Mouse (Mus musculus): ENCODE data around the gene Pdlim7. TPM values are rescaled to one million over a fixed set of nuclear protein-coding genes. Genes with fewer than 3 reads are reported as not detected.

The Pdlim7 gene
- polyA plus RNA-seq, 1 experiment, result 80.5 TPM

DNA sequence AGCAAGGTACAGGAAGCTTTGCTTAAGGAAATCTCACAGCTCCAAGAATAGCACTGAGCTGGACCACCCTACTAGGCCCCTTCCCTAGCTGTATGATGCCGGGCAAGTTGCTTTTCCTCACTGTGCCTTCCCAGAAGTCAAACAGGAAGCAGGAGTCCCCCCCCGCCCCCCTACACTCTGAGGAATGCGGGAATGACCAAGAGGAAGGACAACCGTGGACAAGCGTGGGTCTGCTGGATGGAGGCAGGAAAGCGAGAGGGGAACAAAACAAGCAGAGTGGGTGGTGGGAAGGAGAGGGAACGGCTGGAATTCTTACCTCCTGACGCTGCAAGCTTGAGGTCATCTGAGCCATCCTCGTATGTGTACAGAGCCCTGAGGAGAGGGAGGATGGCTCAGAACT is 30.4 kb downstream of the Pdlim7 start:
- no peak overlapping the region for H3K4me3 ChIP-seq (replicated peaks; ENCODE audit: extremely low read depth, low read depth, low read length)
- TF ChIP-seq CTCF (IDR thresholded peaks at IDR 0.05; ENCODE audit: insufficient read depth, low read length), result no peak
- TF ChIP-seq POLR2A (IDR thresholded peaks at IDR 0.05; ENCODE audit: borderline replicate concordance, extremely low read depth, low read depth, low read length), result no peak
- H3K4me1 ChIP-seq (ENCODE audit: control insufficient read depth, insufficient read depth, low read length), result peaks cover 10% of the 10 kb centered on the region
- no peak for DNase-seq
- 34% methylated on average over 9 of the region's 9 CpGs for WGBS

DNA sequence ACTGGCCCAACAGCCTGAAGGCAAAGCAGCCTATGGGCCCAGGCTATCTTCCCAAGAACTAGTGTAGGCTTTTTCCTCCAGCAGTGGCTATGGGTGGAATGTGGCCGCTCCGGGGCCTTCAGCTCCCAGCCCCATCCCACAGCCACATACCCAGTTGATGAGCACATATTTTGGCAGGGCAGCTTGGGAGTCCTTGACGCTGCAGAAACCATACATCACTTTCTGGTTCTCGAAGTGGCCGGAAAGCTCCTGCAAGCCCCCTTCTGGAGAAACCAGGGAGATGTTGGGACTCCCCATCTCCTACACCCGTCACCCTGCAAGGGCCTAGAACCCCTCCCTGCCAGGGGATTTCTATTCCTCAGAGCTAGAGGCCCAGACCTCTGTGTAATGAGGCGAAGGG is 30.9 kb downstream of the Pdlim7 start:
- no peak for TF ChIP-seq CTCF (IDR thresholded peaks at IDR 0.05; ENCODE audit: insufficient read depth, low read length)
- no peak for TF ChIP-seq POLR2A (IDR thresholded peaks at IDR 0.05; ENCODE audit: borderline replicate concordance, extremely low read depth, low read depth, low read length)
- DNase-seq, result no peak

DNA sequence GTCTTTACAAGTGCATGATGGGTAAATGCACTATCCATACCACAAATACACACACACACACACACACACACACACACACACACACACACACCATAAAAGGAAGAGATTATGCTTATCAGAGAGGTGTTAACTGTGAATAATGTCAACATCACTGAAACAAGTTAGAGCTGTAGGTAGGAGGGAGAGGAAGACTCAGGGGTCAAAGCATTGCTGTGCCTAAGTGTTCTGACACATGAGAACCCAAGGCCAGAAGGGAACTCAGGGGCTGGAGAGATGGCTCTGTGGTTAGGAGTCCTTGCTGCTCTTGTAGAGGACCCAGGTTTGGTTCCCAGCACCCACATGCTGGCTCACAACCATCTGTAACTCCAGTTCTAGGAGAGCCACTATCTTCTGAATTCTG is 33.5 kb downstream of the Pdlim7 start:
- TF ChIP-seq POLR2A (IDR thresholded peaks at IDR 0.05; ENCODE audit: borderline replicate concordance, extremely low read depth, low read depth, low read length) (no peak), CTCF (IDR thresholded peaks at IDR 0.05; ENCODE audit: insufficient read depth, low read length) (no peak)
- Histone ChIP-seq H3K4me3 (replicated peaks; ENCODE audit: extremely low read depth, low read depth, low read length) (no peak overlapping the region), H3K4me1 (ENCODE audit: control insufficient read depth, insufficient read depth, low read length) (peaks cover 4% of the 10 kb centered on the region)
- DNase-seq, result no peak

More for the DNA sequence above, 30.9 kb downstream of the Pdlim7 start:
- Histone ChIP-seq H3K4me1 (ENCODE audit: control insufficient read depth, insufficient read depth, low read length) (peaks cover 9% of the 10 kb centered on the region), H3K4me3 (replicated peaks; ENCODE audit: extremely low read depth, low read depth, low read length) (no peak overlapping the region)
- 63% methylated on average over 7 of the region's 7 CpGs for WGBS

DNA sequence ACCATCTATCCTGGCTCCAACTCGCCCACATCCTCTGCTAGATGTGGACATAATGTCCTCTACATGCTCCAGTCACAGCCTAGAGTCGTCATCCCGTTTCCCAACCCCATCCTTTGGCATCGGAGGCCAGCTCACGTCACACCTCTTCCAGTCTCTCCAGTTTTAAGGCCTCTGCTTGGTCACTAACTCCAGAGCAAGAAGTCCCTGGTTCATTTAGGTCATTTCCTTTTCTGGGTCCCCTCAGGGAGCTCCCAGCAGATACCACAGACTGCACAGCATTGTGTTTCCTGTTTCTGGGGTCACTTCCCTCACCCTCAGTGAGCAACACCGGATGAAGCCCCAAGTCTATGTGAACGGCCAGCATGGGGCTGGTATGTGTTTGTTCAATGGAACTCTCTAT is 34.5 kb downstream of the Pdlim7 start:
- TF ChIP-seq POLR2A (IDR thresholded peaks at IDR 0.05; ENCODE audit: borderline replicate concordance, extremely low read depth, low read depth, low read length), result no peak
- no peak for TF ChIP-seq CTCF (IDR thresholded peaks at IDR 0.05; ENCODE audit: insufficient read depth, low read length)
- Histone ChIP-seq H3K4me1 (ENCODE audit: control insufficient read depth, insufficient read depth, low read length) (peaks cover 4% of the 10 kb centered on the region), H3K4me3 (replicated peaks; ENCODE audit: extremely low read depth, low read depth, low read length) (no peak overlapping the region)
- WGBS, result 52% methylated on average over 7 of the region's 7 CpGs
- no peak for DNase-seq

DNA sequence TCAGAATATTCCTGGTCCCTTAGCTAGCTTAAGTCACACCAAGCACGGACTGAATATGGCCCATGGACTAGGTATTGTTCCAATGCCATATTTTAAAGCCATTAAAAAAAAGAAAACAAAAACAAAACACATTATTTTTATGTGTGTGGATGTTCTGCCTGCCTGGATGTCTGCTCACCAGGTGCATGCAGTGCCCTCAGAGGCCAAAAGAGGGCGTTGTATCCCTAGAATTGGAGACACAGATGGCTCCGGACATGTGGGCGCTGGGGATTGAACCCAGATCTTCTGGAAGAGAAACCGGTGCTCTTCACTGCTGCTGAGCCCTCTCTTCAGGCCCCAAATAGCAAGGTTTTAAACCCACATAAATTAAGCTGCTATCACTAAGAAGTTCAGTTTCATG is 35.4 kb downstream of the Pdlim7 start:
- Histone ChIP-seq H3K4me3 (replicated peaks; ENCODE audit: extremely low read depth, low read depth, low read length) (no peak overlapping the region), H3K4me1 (ENCODE audit: control insufficient read depth, insufficient read depth, low read length) (peaks cover 4% of the 10 kb centered on the region)
- WGBS, result 64% methylated on average over 5 of the region's 5 CpGs
- TF ChIP-seq CTCF (IDR thresholded peaks at IDR 0.05; ENCODE audit: insufficient read depth, low read length), result peak; percentile 68
- no peak for TF ChIP-seq POLR2A (IDR thresholded peaks at IDR 0.05; ENCODE audit: borderline replicate concordance, extremely low read depth, low read depth, low read length)
- no peak for DNase-seq

DNA sequence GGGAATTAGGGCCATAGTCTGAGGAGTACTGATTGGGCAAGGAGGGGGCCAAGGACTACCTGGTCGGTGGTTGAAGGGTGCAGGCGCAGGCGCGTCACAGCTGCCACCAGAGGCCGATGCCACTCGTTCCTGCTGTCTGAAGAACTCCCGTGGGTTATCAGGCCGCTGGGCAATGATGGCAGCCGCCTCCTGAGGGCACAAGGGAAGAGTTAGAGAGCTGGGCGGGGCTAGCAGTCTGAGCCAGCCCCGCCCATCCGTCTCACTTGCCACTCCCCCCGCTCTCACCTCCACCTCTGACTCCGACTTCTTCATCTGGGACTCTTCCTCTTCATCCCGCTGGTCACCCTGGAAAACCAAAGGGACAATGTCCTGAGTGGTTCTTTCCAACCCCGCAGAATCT is 36.0 kb downstream of the Pdlim7 start:
- Histone ChIP-seq H3K4me3 (replicated peaks; ENCODE audit: extremely low read depth, low read depth, low read length) (no peak overlapping the region), H3K4me1 (ENCODE audit: control insufficient read depth, insufficient read depth, low read length) (peaks cover 4% of the 10 kb centered on the region)
- TF ChIP-seq CTCF (IDR thresholded peaks at IDR 0.05; ENCODE audit: insufficient read depth, low read length), result no peak
- no peak for TF ChIP-seq POLR2A (IDR thresholded peaks at IDR 0.05; ENCODE audit: borderline replicate concordance, extremely low read depth, low read depth, low read length)
- 75% methylated on average over 16 of the region's 16 CpGs for WGBS
- DNase-seq, result no peak

GRCm38 (mm10) chr13:55476256-55476655 is 37.2 kb downstream of the Pdlim7 start:
- Histone ChIP-seq H3K4me3 (replicated peaks; ENCODE audit: extremely low read depth, low read depth, low read length) (no peak overlapping the region), H3K4me1 (ENCODE audit: control insufficient read depth, insufficient read depth, low read length) (peaks cover 6% of the 10 kb centered on the region)
- 94% methylated on average over 8 of the region's 8 CpGs for WGBS
- DNase-seq, result no peak
- TF ChIP-seq POLR2A (IDR thresholded peaks at IDR 0.05; ENCODE audit: borderline replicate concordance, extremely low read depth, low read depth, low read length) (no peak), CTCF (IDR thresholded peaks at IDR 0.05; ENCODE audit: insufficient read depth, low read length) (no peak)

- H3K4me3 ChIP-seq (replicated peaks; ENCODE audit: extremely low read depth, low read depth, low read length), result no peak overlapping the region
- H3K4me1 ChIP-seq (ENCODE audit: control insufficient read depth, insufficient read depth, low read length), result peaks cover 9% of the 10 kb centered on the region
- 93% methylated on average over 5 of the region's 5 CpGs for whole genome bisulfite sequencing
- TF ChIP-seq CTCF (IDR thresholded peaks at IDR 0.05; ENCODE audit: insufficient read depth, low read length), result no peak
- no peak for TF ChIP-seq POLR2A (IDR thresholded peaks at IDR 0.05; ENCODE audit: borderline replicate concordance, extremely low read depth, low read depth, low read length)
- no peak for DNase-seq
Measured at GRCm38 (mm10) chr13:55475750-55476149, 37.7 kb downstream of the Pdlim7 start.

GRCm38 (mm10) chr13:55474621-55475069 is 38.8 kb downstream of the Pdlim7 start:
- H3K4me3 ChIP-seq (replicated peaks; ENCODE audit: extremely low read depth, low read depth, low read length), result no peak overlapping the region
- 59% methylated on average over 5 of the region's 5 CpGs for WGBS
- H3K4me1 ChIP-seq (ENCODE audit: control insufficient read depth, insufficient read depth, low read length), result peaks cover 9% of the 10 kb centered on the region
- DNase-seq, result no peak
- TF ChIP-seq CTCF (IDR thresholded peaks at IDR 0.05; ENCODE audit: insufficient read depth, low read length) (no peak), POLR2A (IDR thresholded peaks at IDR 0.05; ENCODE audit: borderline replicate concordance, extremely low read depth, low read depth, low read length) (no peak)

GRCm38 (mm10) chr13:55473961-55474360 is 39.5 kb downstream of the Pdlim7 start:
- Histone ChIP-seq H3K4me3 (replicated peaks; ENCODE audit: extremely low read depth, low read depth, low read length) (no peak overlapping the region), H3K4me1 (ENCODE audit: control insufficient read depth, insufficient read depth, low read length) (peaks cover 8% of the 10 kb centered on the region)
- DNase-seq, result no peak
- TF ChIP-seq POLR2A (IDR thresholded peaks at IDR 0.05; ENCODE audit: borderline replicate concordance, extremely low read depth, low read depth, low read length) (no peak), CTCF (IDR thresholded peaks at IDR 0.05; ENCODE audit: insufficient read depth, low read length) (no peak)
- 77% methylated on average over 11 of the region's 11 CpGs for WGBS
